Comparison of ENCODE assay signal across 8 mouse cellular contexts in the genomic region with DNA sequence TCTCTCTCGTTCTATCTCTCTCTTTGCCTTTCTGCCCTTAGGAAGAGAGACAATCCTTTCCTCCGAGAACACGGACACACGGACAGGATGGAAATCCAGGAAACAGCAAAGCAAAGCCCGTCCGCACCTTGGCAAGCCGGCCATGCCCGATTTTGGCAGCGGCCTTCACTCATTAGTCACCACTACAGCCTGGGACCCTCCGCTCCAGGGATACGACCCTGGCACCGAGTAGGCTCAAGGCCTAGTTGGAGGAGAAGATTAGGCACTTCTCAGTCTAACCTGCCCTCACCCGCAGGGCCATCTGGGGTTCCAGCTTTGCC. TPM values are rescaled to one million over a fixed set of nuclear protein-coding genes. Genes with fewer than 3 reads are reported as not detected.
A peak's percentile ranks its signal among the peaks of the same experiment; 100 is the strongest.
DNase-seq lines count a peak whose midpoint lies in the region; ATAC-seq lines count a peak whose summit lies in the region.

No protein-coding gene starts in this region.

- peaks cover 5% of the 10 kb centered on the region; the same call in 1 of the 2 replicates for H3K36me3 ChIP-seq in kidney, embryonic 14.5 days (ENCODE audit: control insufficient read depth, insufficient read depth, low read length)

- intact Hi-C loops in left cerebral cortex, postnatal 36 days (cut with DNase I), result no loop called here

- no peaks in the 10 kb centered on the region for H3K9me3 ChIP-seq in kidney, embryonic 14.5 days (ENCODE audit: control insufficient read depth, low read length)

- peaks cover 66% of the 10 kb centered on the region for H3K4me1 ChIP-seq in kidney, embryonic 14.5 days (ENCODE audit: control insufficient read depth, insufficient read depth, low read length)
- no peaks in the 10 kb centered on the region for H3K4me1 ChIP-seq in brown adipose tissue, adult 24 weeks (ENCODE audit: control insufficient read depth, insufficient read depth, insufficient read length, low read length)

- 0% methylated on average over 13 of the region's 13 CpGs for WGBS in kidney, embryonic 14.5 days

- H3K4me3 ChIP-seq in kidney, embryonic 14.5 days (ENCODE audit: low read length), result peak overlapping the region; percentile 81
- H3K4me3 ChIP-seq in brown adipose tissue, adult 24 weeks (ENCODE audit: insufficient read depth, low read depth, low read length), result peak overlapping the region; percentile 68

- peak overlapping the region; percentile 79 for H3K4me2 ChIP-seq in kidney, embryonic 14.5 days (replicated peaks; ENCODE audit: low read depth, low read length)

- no peak for DNase-seq in kidney, postnatal 10 days
- DNase-seq in heart, postnatal 4 days, result peak; percentile 57
- DNase-seq in lung, postnatal 10 days, result peak; percentile 50
- DNase-seq in thymus, postnatal 36 days, result no peak
- DNase-seq in left cerebral cortex, postnatal 36 days (ENCODE audit: low spot score in 2 of 2), result no peak
- DNase-seq in layer of hippocampus, postnatal 36 days, result no peak

- peak overlapping the region; percentile 97 for H3K27ac ChIP-seq in kidney, embryonic 14.5 days (ENCODE audit: low read depth, low read length)
- no peak overlapping the region for H3K27ac ChIP-seq in brown adipose tissue, adult 24 weeks (replicated peaks; ENCODE audit: low read depth, low read length)

- peak overlapping the region; percentile 96 for H3K9ac ChIP-seq in kidney, embryonic 14.5 days (ENCODE audit: low read depth, low read length)

- no peaks in the 10 kb centered on the region for H3K27me3 ChIP-seq in kidney, embryonic 14.5 days (ENCODE audit: control insufficient read depth, insufficient read depth, low read length)

- ATAC-seq in kidney, embryonic 14.5 days (ENCODE audit: low FRiP score, low TSS enrichment), result no peak; the same call in 1 of the 2 replicates

RNA-seq across cellular contexts. Expression of gene Ptk7, which starts 0.9 kb away (rescaled TPM):
- 58.5 and 64.1 TPM in 2 replicates for polyA plus RNA-seq in kidney, embryonic 14.5 days (2014; fragmentation: Nextera tagmentation; extraction: Ambion mirVana)
- 0.42 TPM in 1 of 2 replicates, not detected in the other for polyA plus RNA-seq in brown adipose tissue, adult 24 weeks (2012; ENCODE audit: insufficient read depth, insufficient read length, missing spikeins)
- total RNA-seq in heart, postnatal 4 days (2021), result 10 to 100 TPM; 34.8 to 36.2 TPM
- 10 to 100 TPM; 10.3 to 11.0 TPM for total RNA-seq in left cerebral cortex, postnatal 36 days (2021)
- 1 to 10 TPM; 8.5 to 9.6 TPM for total RNA-seq in layer of hippocampus, postnatal 36 days (2021)

RNA-seq across cellular contexts. Expression of gene Klc4, which starts 17.4 kb away (rescaled TPM):
- polyA plus RNA-seq in kidney, embryonic 14.5 days (2014; fragmentation: Nextera tagmentation; extraction: Ambion mirVana), result 22.0 and 31.5 TPM in 2 replicates
- 15.7 and 15.9 TPM in 2 replicates for polyA plus RNA-seq in brown adipose tissue, adult 24 weeks (2012; ENCODE audit: insufficient read depth, insufficient read length, missing spikeins)
- total RNA-seq in heart, postnatal 4 days (2021), result 10 to 100 TPM; 18.9 TPM
- 10 to 100 TPM; 19.9 to 21.7 TPM for total RNA-seq in left cerebral cortex, postnatal 36 days (2021)
- 10 to 100 TPM; 19.0 to 19.7 TPM for total RNA-seq in layer of hippocampus, postnatal 36 days (2021)

RNA-seq across cellular contexts. Expression of gene Mrpl2, which starts 17.6 kb away (rescaled TPM):
- 121 and 141 TPM in 2 replicates for polyA plus RNA-seq in kidney, embryonic 14.5 days (2014; fragmentation: Nextera tagmentation; extraction: Ambion mirVana)
- polyA plus RNA-seq in brown adipose tissue, adult 24 weeks (2012; ENCODE audit: insufficient read depth, insufficient read length, missing spikeins), result 118 and 151 TPM in 2 replicates
- 100 to 1,000 TPM; 107 to 109 TPM for total RNA-seq in heart, postnatal 4 days (2021)
- 10 to 100 TPM; 52.5 to 54.7 TPM for total RNA-seq in left cerebral cortex, postnatal 36 days (2021)
- total RNA-seq in layer of hippocampus, postnatal 36 days (2021), result 10 to 100 TPM; 45.3 to 50.7 TPM

RNA-seq across cellular contexts. Expression of gene Cul7, which starts 21.7 kb away (rescaled TPM):
- polyA plus RNA-seq in kidney, embryonic 14.5 days (2014; fragmentation: Nextera tagmentation; extraction: Ambion mirVana), result 40.7 and 42.6 TPM in 2 replicates
- polyA plus RNA-seq in brown adipose tissue, adult 24 weeks (2012; ENCODE audit: insufficient read depth, insufficient read length, missing spikeins), result 8.9 and 13.8 TPM in 2 replicates
- total RNA-seq in heart, postnatal 4 days (2021), result 10 to 100 TPM; 65.5 to 66.6 TPM
- 10 to 100 TPM; 27.8 to 29.1 TPM for total RNA-seq in left cerebral cortex, postnatal 36 days (2021)
- total RNA-seq in layer of hippocampus, postnatal 36 days (2021), result 10 to 100 TPM; 18.4 to 20.0 TPM

RNA-seq across cellular contexts. Expression of gene Rrp36, which starts 45.7 kb away (rescaled TPM):
- 54.0 and 66.5 TPM in 2 replicates for polyA plus RNA-seq in kidney, embryonic 14.5 days (2014; fragmentation: Nextera tagmentation; extraction: Ambion mirVana)
- polyA plus RNA-seq in brown adipose tissue, adult 24 weeks (2012; ENCODE audit: insufficient read depth, insufficient read length, missing spikeins), result 19.7 and 20.6 TPM in 2 replicates
- 10 to 100 TPM; 16.7 TPM for total RNA-seq in heart, postnatal 4 days (2021)
- 10 to 100 TPM; 14.9 to 16.5 TPM for total RNA-seq in left cerebral cortex, postnatal 36 days (2021)
- total RNA-seq in layer of hippocampus, postnatal 36 days (2021), result 10 to 100 TPM; 14.5 to 15.4 TPM

Comparison
In these comparisons a context has a peak if more than half of its experiments do, and no peak if none do; other contexts are left out.
1. DNase-seq: peak in heart, postnatal 4 days (single experiment) and lung, postnatal 10 days (single experiment); none in kidney, postnatal 10 days (single experiment), thymus, postnatal 36 days (0 of 2), left cerebral cortex, postnatal 36 days (0 of 2) and layer of hippocampus, postnatal 36 days (0 of 2).